Mouse (Mus musculus): ENCODE measurements around the gene Gstp1.
A peak's percentile ranks its signal among the peaks of the same experiment; 100 is the strongest.

DNA sequence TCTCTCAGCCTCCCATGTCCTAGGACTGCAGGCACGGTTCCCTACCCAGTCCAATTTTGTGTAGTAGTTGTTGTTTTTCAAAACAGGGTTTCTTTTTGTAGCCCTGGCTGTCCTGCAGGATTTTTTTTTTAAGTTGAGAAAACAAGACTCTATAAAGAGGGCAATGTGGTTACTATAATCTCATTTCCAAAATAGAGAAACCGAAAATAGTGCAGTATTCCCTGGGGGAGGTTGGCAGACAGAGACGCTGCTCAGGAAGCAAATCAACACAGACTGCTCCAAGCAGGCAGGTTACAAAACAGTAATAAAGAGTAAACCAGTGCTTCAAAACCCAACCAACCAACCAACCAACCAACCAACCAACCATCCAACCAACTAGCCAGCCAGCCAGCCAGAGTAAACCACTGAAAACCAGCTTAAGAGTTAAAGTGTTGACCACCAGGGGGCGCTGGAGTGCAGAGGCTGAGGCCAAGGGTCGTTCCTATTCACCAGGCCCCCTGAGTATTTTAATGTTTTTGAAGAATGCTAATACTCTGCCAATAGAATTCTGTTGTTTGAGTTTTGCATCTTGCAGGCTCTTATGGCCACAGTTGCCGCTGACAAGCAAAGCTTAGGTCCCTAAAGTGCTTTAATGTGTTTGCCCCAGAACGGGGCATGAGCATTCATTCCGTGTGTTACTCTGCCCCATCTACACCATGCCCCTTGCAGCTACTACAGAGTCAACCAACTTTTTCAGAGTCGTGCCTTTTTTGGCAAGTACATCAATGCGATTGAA is 14.1 kb upstream of the Gstp1 start:
- TF ChIP-seq CTCF (IDR thresholded peaks at IDR 0.05) (peak; percentile 79), POLR2A (IDR thresholded peaks at IDR 0.05; ENCODE audit: insufficient read depth, low read depth, low read length) (no peak)
